Comparison of ENCODE assay signal across 11 mouse cellular contexts in the genomic region with DNA sequence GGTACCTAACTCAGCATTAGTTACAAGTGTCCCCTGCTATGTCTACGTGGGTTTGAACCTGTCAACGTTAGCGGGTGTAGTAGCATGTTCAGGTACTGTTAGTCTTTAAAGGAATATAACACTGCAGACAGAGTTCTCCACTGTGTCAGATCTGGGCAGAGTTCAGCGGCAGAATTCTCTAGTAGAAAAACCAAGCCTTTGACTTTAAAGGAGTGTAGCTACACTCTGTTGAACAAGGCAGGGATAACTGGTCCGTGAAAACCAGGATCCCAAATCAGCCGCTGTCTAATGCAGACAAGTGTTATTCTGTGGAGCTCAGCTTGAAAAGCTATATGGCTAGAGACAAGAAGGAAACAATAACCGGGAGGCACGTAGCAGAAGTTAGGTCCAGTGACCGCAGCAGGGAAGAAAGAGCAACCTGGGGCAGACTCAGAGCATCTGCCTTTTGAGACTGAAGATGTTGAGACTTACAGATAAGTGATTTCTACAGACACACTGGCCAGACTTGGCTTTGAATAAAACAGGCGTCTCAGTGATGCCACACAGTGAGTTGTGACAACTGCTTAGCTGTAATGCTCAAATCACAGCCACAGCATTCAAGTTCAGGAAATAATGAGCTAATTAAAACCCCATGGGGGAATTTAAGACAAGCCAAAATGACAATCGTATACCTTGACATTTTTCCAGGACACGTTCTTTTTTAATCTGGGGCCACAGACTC.
A peak's percentile ranks its signal among the peaks of the same experiment; 100 is the strongest.
DNase-seq lines count a peak whose midpoint lies in the region; ATAC-seq lines count a peak whose summit lies in the region.
"Had no signal": no experiment of that assay in that cellular context is flagged by ENCODE, and none has a peak within 500 bp of the region (broad histone marks: within the 10 kb centered on the region; RNA-seq: fewer than 3 reads in every experiment).

No protein-coding gene starts in this region.

- DNase-seq in embryonic facial prominence, embryonic 11.5 days (ENCODE audit: low spot score) = peak; percentile 32
- DNase-seq in embryonic facial prominence, embryonic 10.5 days (ENCODE audit: low spot score) = no peak
- no peak for DNase-seq in kidney, postnatal 36 days
- DNase-seq in forebrain, embryonic 14.5 days (ENCODE audit: low spot score) = peak; percentile 85
- no peak for DNase-seq in thymus, postnatal 4 days
- DNase-seq: adrenal gland, adult 2 months had no signal

- H3K36me3 ChIP-seq in embryonic facial prominence, embryonic 11.5 days (replicated peaks; ENCODE audit: control insufficient read depth, insufficient read depth, low read depth, low read length) = no peaks in the 10 kb centered on the region
- H3K36me3 ChIP-seq in embryonic facial prominence, embryonic 10.5 days (replicated peaks) = no peaks in the 10 kb centered on the region
- H3K36me3 ChIP-seq in kidney, embryonic 15.5 days = no peaks in the 10 kb centered on the region
- H3K36me3 ChIP-seq in forebrain, embryonic 14.5 days (ENCODE audit: control insufficient read depth, insufficient read depth, low read length) = no peaks in the 10 kb centered on the region
- no peaks in the 10 kb centered on the region for H3K36me3 ChIP-seq in neural tube, embryonic 14.5 days (ENCODE audit: control insufficient read depth, insufficient read depth, low read length)

- H3K27ac ChIP-seq in embryonic facial prominence, embryonic 11.5 days (replicated peaks; ENCODE audit: low read depth, low read length) = no peak overlapping the region
- no peak overlapping the region for H3K27ac ChIP-seq in embryonic facial prominence, embryonic 10.5 days (replicated peaks)
- 0 out of 2 replicates have a peak overlapping the region, but pooled peaks have one; percentile 7 for H3K27ac ChIP-seq in kidney, embryonic 15.5 days
- no peak overlapping the region for H3K27ac ChIP-seq in forebrain, embryonic 14.5 days (ENCODE audit: low read depth, low read length)
- peak overlapping the region; percentile 22; the same call in 1 of the 2 replicates for H3K27ac ChIP-seq in neural tube, embryonic 14.5 days (ENCODE audit: low read depth, low read length)

- 58% methylated on average over 12 of the region's 12 CpGs for WGBS in embryonic facial prominence, embryonic 11.5 days
- 70% methylated on average over 12 of the region's 12 CpGs for WGBS in embryonic facial prominence, embryonic 10.5 days
- 64% methylated on average over 12 of the region's 12 CpGs for WGBS in kidney, embryonic 15.5 days
- WGBS in forebrain, embryonic 14.5 days = 51% methylated on average over 12 of the region's 12 CpGs
- 67% methylated on average over 12 of the region's 12 CpGs for WGBS in neural tube, embryonic 14.5 days

- H3K9ac ChIP-seq in embryonic facial prominence, embryonic 11.5 days (replicated peaks; ENCODE audit: low read length) = no peak overlapping the region
- no peak overlapping the region for H3K9ac ChIP-seq in kidney, embryonic 15.5 days
- H3K9ac ChIP-seq in forebrain, embryonic 14.5 days (ENCODE audit: low read length) = no peak overlapping the region
- no peak overlapping the region for H3K9ac ChIP-seq in neural tube, embryonic 14.5 days (replicated peaks; ENCODE audit: low read depth, low read length)

- no peaks in the 10 kb centered on the region for H3K4me1 ChIP-seq in embryonic facial prominence, embryonic 11.5 days (ENCODE audit: control insufficient read depth, insufficient read depth, low read length)
- peaks cover 21% of the 10 kb centered on the region for H3K4me1 ChIP-seq in embryonic facial prominence, embryonic 10.5 days
- H3K4me1 ChIP-seq in kidney, embryonic 15.5 days = peaks cover 6% of the 10 kb centered on the region; the same call in 1 of the 2 replicates
- H3K4me1 ChIP-seq in forebrain, embryonic 14.5 days (ENCODE audit: control insufficient read depth, insufficient read depth, low read length) = peaks cover 4% of the 10 kb centered on the region; the same call in 1 of the 2 replicates
- H3K4me1 ChIP-seq in neural tube, embryonic 14.5 days (ENCODE audit: control insufficient read depth, insufficient read depth, low read length) = peaks cover 3% of the 10 kb centered on the region; the same call in 1 of the 2 replicates

- no peaks in the 10 kb centered on the region for H3K9me3 ChIP-seq in embryonic facial prominence, embryonic 11.5 days (replicated peaks; ENCODE audit: control insufficient read depth, low read length)
- no peaks in the 10 kb centered on the region for H3K9me3 ChIP-seq in embryonic facial prominence, embryonic 10.5 days
- no peaks in the 10 kb centered on the region for H3K9me3 ChIP-seq in kidney, embryonic 15.5 days (replicated peaks)
- no peaks in the 10 kb centered on the region for H3K9me3 ChIP-seq in forebrain, embryonic 14.5 days (replicated peaks; ENCODE audit: control insufficient read depth, low read length)
- no peaks in the 10 kb centered on the region for H3K9me3 ChIP-seq in neural tube, embryonic 14.5 days (ENCODE audit: control insufficient read depth, low read length)
- H3K9me3 ChIP-seq: megakaryocyte, embryonic 14.5 days had no signal

- H3K4me3 ChIP-seq in embryonic facial prominence, embryonic 11.5 days (ENCODE audit: low read depth, low read length) = no peak overlapping the region
- no peak overlapping the region for H3K4me3 ChIP-seq in embryonic facial prominence, embryonic 10.5 days
- no peak overlapping the region for H3K4me3 ChIP-seq in kidney, embryonic 15.5 days (replicated peaks)
- no peak overlapping the region for H3K4me3 ChIP-seq in forebrain, embryonic 14.5 days (ENCODE audit: low read depth, low read length)
- no peak overlapping the region for H3K4me3 ChIP-seq in neural tube, embryonic 14.5 days (ENCODE audit: low read depth, low read length)
- H3K4me3 ChIP-seq: megakaryocyte, embryonic 14.5 days had no signal

- no peak overlapping the region for H3K4me2 ChIP-seq in embryonic facial prominence, embryonic 11.5 days (ENCODE audit: low read depth, low read length)
- no peak overlapping the region for H3K4me2 ChIP-seq in kidney, embryonic 15.5 days
- H3K4me2 ChIP-seq in forebrain, embryonic 14.5 days (ENCODE audit: low read length) = peak overlapping the region; percentile 33; the same call in 1 of the 2 replicates
- H3K4me2 ChIP-seq in neural tube, embryonic 14.5 days (ENCODE audit: low read depth, low read length) = peak overlapping the region; percentile 38

- no peaks in the 10 kb centered on the region for H3K27me3 ChIP-seq in embryonic facial prominence, embryonic 11.5 days (ENCODE audit: control insufficient read depth, insufficient read depth, low read length)
- no peaks in the 10 kb centered on the region for H3K27me3 ChIP-seq in embryonic facial prominence, embryonic 10.5 days (replicated peaks; ENCODE audit: low read depth, poor library complexity, severe bottlenecking)
- H3K27me3 ChIP-seq in kidney, embryonic 15.5 days = no peaks in the 10 kb centered on the region
- no peaks in the 10 kb centered on the region for H3K27me3 ChIP-seq in forebrain, embryonic 14.5 days (replicated peaks; ENCODE audit: control insufficient read depth, insufficient read depth, low read length)
- no peaks in the 10 kb centered on the region for H3K27me3 ChIP-seq in neural tube, embryonic 14.5 days (ENCODE audit: control insufficient read depth, insufficient read depth, low read length)
- H3K27me3 ChIP-seq: megakaryocyte, embryonic 14.5 days had no signal

- ATAC-seq in embryonic facial prominence, embryonic 11.5 days (replicated peaks; ENCODE audit: insufficient number of reproducible peaks, low FRiP score, low TSS enrichment, low read depth) = no peak
- peak; percentile 76 for ATAC-seq in kidney, embryonic 15.5 days (replicated peaks; ENCODE audit: low FRiP score)
- peak; percentile 74 for ATAC-seq in forebrain, embryonic 14.5 days
- ATAC-seq in neural tube, embryonic 14.5 days (ENCODE audit: low read depth) = no peak
- ATAC-seq in megakaryocyte-erythroid progenitor cell, adult 5-6 weeks (replicated peaks; ENCODE audit: low FRiP score, low TSS enrichment, poor library complexity, severe bottlenecking) = no peak
- ATAC-seq: intestine, postnatal 0 days had no signal

Comparison
In these comparisons a context has a peak if more than half of its experiments do, and no peak if none do; other contexts are left out.
1. DNase-seq: peak in embryonic facial prominence, embryonic 11.5 days (single experiment) and forebrain, embryonic 14.5 days (single experiment); none in embryonic facial prominence, embryonic 10.5 days (single experiment), kidney, postnatal 36 days (0 of 2) and thymus, postnatal 4 days (single experiment).
2. ATAC-seq: peak in kidney, embryonic 15.5 days (single experiment) and forebrain, embryonic 14.5 days (single experiment); none in embryonic facial prominence, embryonic 11.5 days (single experiment), neural tube, embryonic 14.5 days (single experiment) and megakaryocyte-erythroid progenitor cell, adult 5-6 weeks (single experiment).
3. H3K27ac ChIP-seq: peak in kidney, embryonic 15.5 days (single experiment) and neural tube, embryonic 14.5 days (single experiment); none in embryonic facial prominence, embryonic 11.5 days (single experiment), embryonic facial prominence, embryonic 10.5 days (single experiment) and forebrain, embryonic 14.5 days (single experiment).
4. H3K4me2 ChIP-seq: peak in forebrain, embryonic 14.5 days (single experiment) and neural tube, embryonic 14.5 days (single experiment); none in embryonic facial prominence, embryonic 11.5 days (single experiment) and kidney, embryonic 15.5 days (single experiment).